Mouse (Mus musculus) hindbrain, embryonic 16.5 days (tissue): ENCODE data around the gene Gm17728. TPM values are rescaled to one million over a fixed set of nuclear protein-coding genes. Genes with fewer than 3 reads are reported as not detected.

Source experiments
- ATAC-seq: fragments of 200-750 bp; cut with Nextera tagmentation; 2 replicates; pipeline ENCODE4 v1.8.0; 2017; ENCODE audit warnings: moderate TSS enrichment, moderate library complexity
- H3K27ac ChIP-seq: fragments of 300-500 bp; sonication (generic); 2 replicates; pipeline ENCODE4 v1.5.1; 2014; ENCODE audit warnings: low read depth, mild to moderate bottlenecking, control low read depth, low read length, moderate library complexity
- H3K27me3 ChIP-seq: fragments of 300-500 bp; sonication (generic); replicated peaks from 2 replicates; pipeline ENCODE4 v1.6.1; 2014; ENCODE audit warnings: low read length; ENCODE audit not compliant: control insufficient read depth, insufficient read depth
- H3K36me3 ChIP-seq: fragments of 300-500 bp; sonication (generic); 2 replicates; pipeline ENCODE4 v1.6.1; 2014; ENCODE audit warnings: mild to moderate bottlenecking, low read length, moderate library complexity, mixed read lengths; ENCODE audit not compliant: control insufficient read depth, insufficient read depth
- H3K4me1 ChIP-seq: fragments of 300-500 bp; sonication (generic); 2 replicates; pipeline ENCODE4 v1.6.1; 2014; ENCODE audit warnings: low read depth, low read length; ENCODE audit not compliant: control insufficient read depth, insufficient read depth
- H3K4me2 ChIP-seq: fragments of 300-500 bp; sonication (generic); 2 replicates; pipeline ENCODE4 v1.6.1; 2014; ENCODE audit warnings: mild to moderate bottlenecking, low read length, control low read depth, moderate library complexity
- H3K4me3 ChIP-seq: fragments of 300-500 bp; sonication (generic); 2 replicates; pipeline ENCODE4 v1.5.1; 2014; ENCODE audit warnings: mild to moderate bottlenecking, low read length, control low read depth, moderate library complexity
- H3K9ac ChIP-seq: fragments of 300-500 bp; sonication (generic); 2 replicates; pipeline ENCODE4 v1.6.1; 2014; ENCODE audit warnings: low read depth, mild to moderate bottlenecking, control low read depth, low read length, moderate library complexity
- H3K9me3 ChIP-seq: fragments of 300-500 bp; sonication (generic); 2 replicates; pipeline ENCODE4 v1.6.1; 2014; ENCODE audit warnings: mild to moderate bottlenecking, low read length, moderate library complexity; ENCODE audit not compliant: control insufficient read depth
- WGBS: fragments of 180-500 bp; shearing (Covaris S2); extraction: QIAGEN DNeasy Blood & Tissue Kit; methylation state at CpG from one replicate; pipeline ENCODE4 v1.1.7; 2014; 5-methylcytosine and 5-hydroxymethylcytosine counted together
- polyA plus RNA-seq: library from polyadenylated mRNA; unstranded; fragments of >200 nt; fragmentation: Nextera tagmentation; extraction: Ambion mirVana; gene quantifications from 2 replicates; pipeline ENCODE4 v1.2.1, GENCODE M21; 2015

Gm17728 gene
- polyA plus RNA-seq, 1 experiment from 2014 or later, result not detected

GRCm38 (mm10) chr17:9460904-9461303 is 39.0 kb downstream of the Gm17728 start:
- Histone ChIP-seq H3K9me3 (no peaks in the 10 kb centered on the region; the same call in 1 of the 2 replicates), H3K4me2 (no peak overlapping the region), H3K4me1 (no peaks in the 10 kb centered on the region), H3K36me3 (no peaks in the 10 kb centered on the region), H3K4me3 (no peak overlapping the region), H3K27me3 (no peaks in the 10 kb centered on the region), H3K27ac (no peak overlapping the region), H3K9ac (no peak overlapping the region)
- 77% methylated on average over 2 of the region's 2 CpGs for WGBS
- ATAC-seq, result no peak

Other genes with a start within 250 kb of the Gm17728 start
- not detected in 2 replicates for gene Pabpc6, start 247.7 kb downstream of the Gm17728 start, polyA plus RNA-seq